Mouse (Mus musculus) forebrain, embryonic 16.5 days (tissue): Measurements from ENCODE around the gene Nelfe. TPM values are rescaled to one million over a fixed set of nuclear protein-coding genes. Genes with fewer than 3 reads are reported as not detected.

Source experiments
- ATAC-seq: fragments of 200-750 bp; cut with Nextera tagmentation; 2 replicates; pipeline ENCODE4 v1.8.0; 2017; ENCODE audit warnings: mild to moderate bottlenecking, moderate library complexity
- H3K27ac ChIP-seq: fragments of 300-500 bp; sonication (generic); 2 replicates; pipeline ENCODE4 v1.5.1; 2014; ENCODE audit warnings: low read length, control low read depth
- H3K27me3 ChIP-seq: fragments of 300-500 bp; sonication (generic); replicated peaks from 2 replicates; pipeline ENCODE4 v1.6.1; 2014; ENCODE audit warnings: low read length; ENCODE audit not compliant: control insufficient read depth, insufficient read depth
- H3K36me3 ChIP-seq: fragments of 300-500 bp; sonication (generic); 2 replicates; pipeline ENCODE4 v1.6.1; 2014; ENCODE audit not compliant: control insufficient read depth, insufficient read depth
- H3K4me1 ChIP-seq: fragments of 300-500 bp; sonication (generic); replicated peaks from 2 replicates; pipeline ENCODE4 v1.6.1; 2014; ENCODE audit warnings: low read length; ENCODE audit not compliant: control insufficient read depth, insufficient read depth
- H3K4me2 ChIP-seq: fragments of 300-500 bp; sonication (generic); 2 replicates; pipeline ENCODE4 v1.6.1; 2014; ENCODE audit warnings: mild to moderate bottlenecking, low read length, control low read depth
- H3K4me3 ChIP-seq: fragments of 300-500 bp; sonication (generic); replicated peaks from 2 replicates; pipeline ENCODE4 v1.5.1; 2014; ENCODE audit warnings: mild to moderate bottlenecking, low read length, control low read depth
- H3K9ac ChIP-seq: fragments of 300-500 bp; sonication (generic); replicated peaks from 2 replicates; pipeline ENCODE4 v1.6.1; 2014; ENCODE audit warnings: low read depth, low read length, control low read depth
- H3K9me3 ChIP-seq: fragments of 300-500 bp; sonication (generic); 2 replicates; pipeline ENCODE4 v1.6.1; 2016; ENCODE audit warnings: low read length; ENCODE audit not compliant: control insufficient read depth
- WGBS: fragments of 180-500 bp; shearing (Covaris S2); extraction: QIAGEN DNeasy Blood & Tissue Kit; methylation state at CpG from one replicate; pipeline ENCODE4 v1.1.7; 2014; 5-methylcytosine and 5-hydroxymethylcytosine counted together
- polyA plus RNA-seq: library from polyadenylated mRNA; unstranded; fragments of >200 nt; fragmentation: Nextera tagmentation; extraction: Ambion mirVana; gene quantifications from 2 replicates; pipeline ENCODE4 v1.2.1, GENCODE M21; 2015

Nelfe gene
- polyA plus RNA-seq, 1 experiment from 2014 or later = 97.7 TPM

DNA sequence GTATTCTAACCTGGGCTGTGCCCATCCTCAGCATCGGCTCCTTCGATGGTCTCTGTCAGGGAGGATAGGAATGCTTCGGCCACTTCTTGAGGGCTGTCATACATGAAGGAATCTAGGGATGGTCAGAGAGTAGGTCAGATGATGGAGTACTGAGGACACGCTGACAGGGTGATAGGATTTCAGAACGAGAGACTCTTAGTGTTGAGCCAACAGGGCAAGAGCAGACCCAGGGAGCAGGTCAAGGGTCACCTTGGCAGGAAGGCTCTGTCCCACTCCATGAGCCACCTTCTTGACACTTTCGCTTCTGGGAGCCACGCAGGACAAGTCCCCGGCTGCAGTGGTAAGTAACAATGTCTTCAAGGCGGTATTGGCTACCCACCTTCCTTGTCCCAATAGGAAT is 10.3 kb downstream of the Nelfe start:
- Histone ChIP-seq H3K9me3 (no peaks in the 10 kb centered on the region), H3K9ac (no peak overlapping the region), H3K27me3 (no peaks in the 10 kb centered on the region), H3K27ac (no peak overlapping the region), H3K4me1 (no peaks in the 10 kb centered on the region), H3K4me2 (no peak overlapping the region), H3K36me3 (peaks cover 5% of the 10 kb centered on the region; the same call in 1 of the 2 replicates), H3K4me3 (no peak overlapping the region)
- ATAC-seq = no peak
- 88% methylated on average over 9 of the region's 9 CpGs for WGBS

DNA sequence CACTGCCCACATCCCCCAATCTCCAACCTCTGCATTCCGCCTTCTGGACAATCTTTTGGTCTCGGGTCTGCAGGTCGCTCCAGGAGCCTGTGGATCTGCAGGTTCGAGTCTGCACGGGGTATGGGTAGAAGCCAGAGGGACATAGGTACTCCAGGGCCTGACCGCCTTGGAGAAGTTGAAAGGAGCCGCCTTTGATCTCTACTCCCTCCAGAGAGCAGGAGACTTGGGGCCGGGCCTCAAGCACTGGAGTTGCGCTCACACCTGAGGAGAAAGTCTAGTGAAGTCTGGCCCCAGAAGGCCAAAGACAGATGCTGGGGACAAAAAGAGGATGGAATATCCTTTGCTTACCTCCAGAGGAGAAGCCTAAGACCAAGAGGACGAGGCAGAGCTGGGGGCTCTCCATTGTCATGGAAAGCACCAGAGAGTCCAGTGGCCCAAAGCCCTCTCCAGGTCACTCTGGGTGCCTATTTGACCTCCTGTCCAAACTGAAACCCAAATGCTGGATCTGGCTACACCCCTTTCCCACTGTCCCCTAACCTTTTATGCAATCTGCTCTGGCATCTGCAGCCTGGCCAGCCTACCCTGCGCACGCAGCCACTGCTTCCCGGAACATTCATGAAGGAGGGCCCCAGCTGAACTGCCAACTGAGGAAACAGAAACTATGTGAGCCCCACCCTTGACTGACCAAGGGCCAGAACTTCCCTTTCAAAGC is 11.7 kb downstream of the Nelfe start:
- WGBS = 73% methylated on average over 13 of the region's 13 CpGs
- H3K4me2 ChIP-seq = no peak overlapping the region

GRCm38 (mm10) chr17:34862416-34863081 is 12.4 kb downstream of the Nelfe start, which contains the start of gene Cfb:
Gene Cfb (minus strand): TSS chr17:34862518.
- Histone ChIP-seq H3K27ac (no peak within 1 kb of the TSS), H3K4me2 (no peak within 1 kb of the TSS), H3K9me3 (no peaks in the 10 kb centered on the region), H3K9ac (no peak within 1 kb of the TSS), H3K4me1 (no peaks in the 10 kb centered on the region), H3K36me3 (no peaks in the 10 kb centered on the region), H3K4me3 (no peak within 1 kb of the TSS), H3K27me3 (no peaks in the 10 kb centered on the region)
- WGBS = 71% methylated on average over 8 of the region's 8 CpGs
- no peak for ATAC-seq

More for the DNA sequence above, 11.7 kb downstream of the Nelfe start:
- no peak overlapping the region for H3K4me3 ChIP-seq
- H3K27me3 ChIP-seq = no peaks in the 10 kb centered on the region
- H3K9ac ChIP-seq = no peak overlapping the region
- no peaks in the 10 kb centered on the region for H3K4me1 ChIP-seq
- no peak for ATAC-seq
- H3K9me3 ChIP-seq = no peaks in the 10 kb centered on the region
- H3K27ac ChIP-seq = no peak overlapping the region
- no peaks in the 10 kb centered on the region for H3K36me3 ChIP-seq

DNA sequence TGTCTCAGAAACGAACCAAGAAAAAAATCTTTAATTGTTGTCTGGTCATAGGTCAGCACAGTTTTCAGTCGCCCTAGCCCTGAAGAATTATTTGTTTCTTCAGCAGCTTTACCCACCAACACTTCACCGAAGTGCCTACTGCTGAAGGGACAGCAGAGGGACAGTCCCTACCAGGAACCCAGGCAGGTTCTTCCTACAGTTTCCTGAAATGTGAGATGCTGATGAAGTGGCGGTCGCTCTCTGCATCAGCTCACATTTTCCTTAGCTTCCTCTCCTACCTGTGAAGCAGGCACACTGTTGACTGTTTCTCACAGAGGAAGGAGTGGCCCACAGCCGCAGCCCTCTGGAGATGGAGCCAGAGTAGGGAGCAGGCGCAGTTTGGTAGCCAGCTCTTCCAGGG is 15.8 kb downstream of the Nelfe start:
- no peaks in the 10 kb centered on the region for H3K4me1 ChIP-seq
- no peak overlapping the region for H3K4me2 ChIP-seq
- ATAC-seq = no peak
- H3K4me3 ChIP-seq = no peak overlapping the region
- H3K9me3 ChIP-seq = no peaks in the 10 kb centered on the region
- 67% methylated on average over 7 of the region's 7 CpGs for WGBS
- no peak overlapping the region for H3K27ac ChIP-seq
- H3K9ac ChIP-seq = no peak overlapping the region
- no peaks in the 10 kb centered on the region for H3K36me3 ChIP-seq
- H3K27me3 ChIP-seq = no peaks in the 10 kb centered on the region

GRCm38 (mm10) chr17:34874321-34874720 is 24.1 kb downstream of the Nelfe start:
- ATAC-seq = no peak
- no peak overlapping the region for H3K4me2 ChIP-seq
- no peaks in the 10 kb centered on the region for H3K36me3 ChIP-seq
- 90% methylated on average over 6 of the region's 6 CpGs for WGBS
- no peak overlapping the region for H3K4me3 ChIP-seq
- no peaks in the 10 kb centered on the region for H3K9me3 ChIP-seq
- no peaks in the 10 kb centered on the region for H3K4me1 ChIP-seq
- H3K9ac ChIP-seq = no peak overlapping the region
- H3K27ac ChIP-seq = no peak overlapping the region
- no peaks in the 10 kb centered on the region for H3K27me3 ChIP-seq

DNA sequence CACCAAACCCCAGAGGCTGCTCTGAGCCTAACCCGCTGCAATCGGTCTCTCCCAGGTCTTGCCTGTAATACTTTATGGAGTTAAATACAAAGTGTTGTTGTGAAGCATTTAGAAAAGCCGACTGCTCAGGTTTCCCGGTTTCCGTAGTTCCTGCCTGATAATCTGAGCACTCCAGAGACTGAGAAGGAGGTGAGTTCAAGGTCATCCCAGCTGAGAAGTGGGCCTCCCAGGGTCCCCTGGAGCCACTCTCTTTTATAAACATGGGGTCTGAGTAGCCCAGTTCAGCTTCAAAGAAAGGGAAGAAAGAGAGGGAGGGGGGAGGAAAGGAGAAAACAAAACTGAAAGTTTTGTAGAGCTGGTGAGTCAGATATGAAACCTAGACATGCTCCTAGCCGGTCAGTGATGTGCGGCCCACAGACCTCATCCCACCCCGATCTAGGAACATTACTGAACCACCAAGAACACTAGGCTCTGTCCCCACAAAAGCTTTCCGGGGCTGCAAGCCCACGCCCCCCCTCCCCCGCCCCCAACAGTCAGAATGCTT is 29.2 kb downstream of the Nelfe start, which contains the start of gene Zbtb12:
Zbtb12 (plus strand) TSS at position 148 of the 544 bp plus-strand sequence.
- H3K27me3 ChIP-seq = 0 out of 2 replicates have a peak, but pooled peaks cover 2% of the 10 kb centered on the region

DNA sequence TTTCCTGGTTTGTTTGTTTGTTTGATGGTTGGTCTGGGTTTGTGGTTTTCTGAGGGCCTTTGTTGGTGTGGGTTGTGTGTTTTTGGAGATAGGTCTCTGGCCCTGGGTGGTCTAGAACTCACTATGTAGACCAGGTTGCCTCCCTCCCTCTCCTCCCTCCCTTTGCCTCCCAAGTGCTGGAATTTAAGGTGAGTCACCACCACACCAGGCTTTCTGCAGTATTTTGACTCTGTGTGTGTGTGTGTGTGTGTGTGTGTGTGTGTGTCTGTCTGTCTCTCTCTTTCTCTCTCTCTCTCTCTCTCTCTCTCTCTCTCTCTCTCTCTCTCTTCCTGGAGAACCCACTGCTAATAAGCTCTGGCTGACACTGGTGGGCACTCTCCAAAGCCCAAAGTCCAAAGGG is 31.0 kb downstream of the Nelfe start:
- Histone ChIP-seq H3K27me3 (0 out of 2 replicates have a peak, but pooled peaks cover 3% of the 10 kb centered on the region), H3K27ac (no peak overlapping the region), H3K9ac (no peak overlapping the region), H3K9me3 (no peaks in the 10 kb centered on the region), H3K4me3 (no peak overlapping the region), H3K4me2 (no peak overlapping the region), H3K4me1 (no peaks in the 10 kb centered on the region), H3K36me3 (no peaks in the 10 kb centered on the region)
- ATAC-seq = no peak

More for the DNA sequence above, 29.2 kb downstream of the Nelfe start, which contains the start of gene Zbtb12:
- no peaks in the 10 kb centered on the region for H3K4me1 ChIP-seq
- H3K36me3 ChIP-seq = no peaks in the 10 kb centered on the region
- H3K9me3 ChIP-seq = no peaks in the 10 kb centered on the region
- H3K4me2 ChIP-seq = no peak within 1 kb of the TSS
- H3K4me3 ChIP-seq = no peak within 1 kb of the TSS
- no peak within 1 kb of the TSS for H3K9ac ChIP-seq
- no peak for ATAC-seq
- 66% methylated on average over 11 of the region's 11 CpGs for WGBS
- no peak within 1 kb of the TSS for H3K27ac ChIP-seq

DNA sequence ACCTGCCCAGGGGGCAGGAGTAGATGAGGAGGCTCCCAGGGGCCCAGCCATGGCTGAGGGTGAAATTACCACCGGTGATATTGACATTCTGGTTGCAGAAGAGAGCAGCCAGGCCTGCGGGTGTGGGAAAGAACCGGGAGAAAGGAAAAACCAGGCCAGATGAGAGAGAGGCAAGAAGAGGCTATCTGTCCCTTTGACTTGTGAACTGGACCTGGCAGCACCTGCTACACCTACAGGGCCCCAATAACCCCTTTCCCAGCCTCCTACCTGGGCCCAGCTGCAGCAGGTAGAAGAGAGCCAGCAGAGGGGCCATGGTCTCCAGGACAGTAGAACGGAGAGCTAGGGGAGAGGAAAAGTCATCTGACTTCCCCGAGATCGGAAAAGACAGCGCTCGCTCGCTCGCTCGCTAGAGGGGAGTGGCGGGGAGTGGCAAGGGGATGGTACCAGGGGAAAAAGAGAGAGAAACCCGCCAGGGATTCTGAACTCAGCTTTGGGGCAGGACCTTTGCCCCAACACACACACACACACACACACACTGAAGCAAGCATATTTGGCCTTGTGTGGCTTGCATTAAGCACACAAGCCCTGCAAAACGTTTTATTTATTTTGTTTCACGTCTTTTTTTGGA is 31.6 kb downstream of the Nelfe start, which contains the start of gene Gm20547:
Gm20547 (minus strand) TSS at position 360 of the 628 bp plus-strand sequence.
- Histone ChIP-seq H3K4me2 (no peak within 1 kb of the TSS), H3K4me1 (no peaks in the 10 kb centered on the region), H3K27ac (no peak within 1 kb of the TSS), H3K27me3 (0 out of 2 replicates have a peak, but pooled peaks cover 3% of the 10 kb centered on the region), H3K9ac (no peak within 1 kb of the TSS), H3K36me3 (no peaks in the 10 kb centered on the region), H3K9me3 (no peaks in the 10 kb centered on the region), H3K4me3 (no peak within 1 kb of the TSS)
- no peak for ATAC-seq
- WGBS = 7% methylated on average over 15 of the region's 15 CpGs

DNA sequence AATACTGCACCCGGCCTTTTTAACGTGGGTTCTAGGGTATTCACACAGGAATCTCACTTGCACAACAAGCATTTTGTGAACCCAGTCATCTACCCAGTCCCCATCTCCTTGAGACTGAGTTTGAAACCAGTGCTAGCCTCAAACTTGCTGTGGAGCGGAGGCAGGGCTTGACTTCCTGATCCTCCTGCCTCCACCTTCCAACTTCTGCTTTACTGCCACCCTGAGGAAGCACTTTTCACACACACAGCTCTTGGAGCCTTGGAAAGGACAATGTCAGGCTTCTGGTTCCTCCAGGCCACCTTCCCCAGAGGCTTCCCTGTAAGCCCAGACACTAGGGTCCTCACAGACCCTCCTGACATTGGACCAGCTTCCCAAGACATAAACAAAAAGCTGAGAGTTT is 33.1 kb downstream of the Nelfe start:
- no peak overlapping the region for H3K4me2 ChIP-seq
- H3K9ac ChIP-seq = no peak overlapping the region
- H3K36me3 ChIP-seq = no peaks in the 10 kb centered on the region
- WGBS = 71% methylated on average over 3 of the region's 3 CpGs
- H3K27ac ChIP-seq = no peak overlapping the region
- no peak overlapping the region for H3K4me3 ChIP-seq
- H3K4me1 ChIP-seq = no peaks in the 10 kb centered on the region
- 0 out of 2 replicates have a peak, but pooled peaks cover 3% of the 10 kb centered on the region for H3K27me3 ChIP-seq
- H3K9me3 ChIP-seq = no peaks in the 10 kb centered on the region
- no peak for ATAC-seq
